In the genomic region with DNA sequence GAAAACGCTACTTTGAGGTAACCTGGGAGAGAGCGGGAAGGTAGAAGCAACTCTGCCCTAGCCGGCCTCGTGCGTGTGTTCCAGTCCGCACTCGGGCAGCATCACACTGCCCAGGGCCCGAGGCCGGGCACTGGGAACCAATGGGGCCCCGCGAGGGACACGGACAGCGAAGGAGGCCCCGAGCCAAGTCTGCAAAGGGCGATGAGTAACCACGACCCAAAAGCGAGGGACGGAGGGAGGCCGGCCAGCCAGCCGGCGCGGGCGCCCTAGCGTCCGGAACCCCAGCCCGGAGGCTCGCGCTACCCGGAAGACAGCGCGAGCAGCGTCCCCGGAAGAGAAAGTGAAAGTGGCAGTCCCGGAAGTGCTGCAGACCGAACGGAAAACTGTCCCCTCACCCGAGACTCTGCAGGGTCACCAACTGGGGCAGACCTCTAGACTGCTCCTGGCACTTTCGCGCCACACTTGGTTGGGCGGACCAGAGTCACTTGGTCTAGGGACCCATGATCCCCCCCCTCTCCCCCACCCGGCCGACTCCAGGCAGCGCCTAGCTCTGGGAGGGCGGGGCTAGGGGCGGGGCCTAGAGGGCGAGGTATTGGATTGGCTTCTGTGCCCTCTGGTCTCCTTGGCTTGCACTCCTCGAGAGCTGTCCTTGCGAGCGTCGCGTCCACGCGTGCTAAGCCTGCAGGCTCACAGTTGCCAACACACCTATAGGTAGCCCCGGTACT, we compare ENCODE assay signal across 7 mouse cellular contexts. TPM values are rescaled to one million over a fixed set of nuclear protein-coding genes. Genes with fewer than 3 reads are reported as not detected.
DNase-seq lines count a peak whose midpoint lies in the region; ATAC-seq and TF ChIP-seq lines count a peak whose summit lies in the region.

A gene (minus strand): TSS at position 553 of the 725 bp plus-strand sequence.

- peak within 1 kb of the TSS; percentile 55; the same call in 1 of the 2 replicates for H3K27ac ChIP-seq in cortical plate, adult 2 months (ENCODE audit: insufficient read depth, low read length)

- DNase-seq in adipocyte (ENCODE audit: low spot score): peak; percentile 96
- DNase-seq in gastrocnemius, postnatal 14 days: peak; percentile 88
- DNase-seq in left cerebral cortex, postnatal 10 days (ENCODE audit: extremely low spot score in 1 of 2, low spot score in 2 of 2): peak; percentile 77 to 89
- DNase-seq in right cerebral cortex, postnatal 25 days: peak; percentile 90

- peaks cover 2% of the 10 kb centered on the region; the same call in 1 of the 2 replicates for H3K4me1 ChIP-seq in cortical plate, adult 2 months (ENCODE audit: control insufficient read depth, insufficient read depth, low read length)

- intact Hi-C loops in gastrocnemius, postnatal 14 days (cut with DNase I; ENCODE audit: low total_unique reads): no loop called here
- intact Hi-C loops in left cerebral cortex, postnatal 10 days (cut with DNase I): no loop called here

- TF ChIP-seq POLR2A in cortical plate, adult 2 months (IDR thresholded peaks at IDR 0.05; ENCODE audit: extremely low read depth, insufficient read depth, low read length): peak; percentile 81

- no peak for TF ChIP-seq CTCF in cortical plate, adult 2 months (IDR thresholded peaks at IDR 0.05; ENCODE audit: extremely low read depth, insufficient read depth, low read length)

- peak; percentile 93 for ATAC-seq in inflammation-experienced regulatory T-cells, adult 6 months
- ATAC-seq in megakaryocyte-erythroid progenitor cell, adult 5-6 weeks (replicated peaks; ENCODE audit: low FRiP score, low TSS enrichment, poor library complexity, severe bottlenecking): peak; percentile 83

- H3K4me3 ChIP-seq in cortical plate, adult 2 months (ENCODE audit: insufficient read depth, low read length): peak within 1 kb of the TSS; percentile 81

RNA-seq across cellular contexts. Expression of the gene that starts here (rescaled TPM):
- 197 and 210 TPM in 2 replicates for polyA plus RNA-seq in cortical plate, adult 2 months (2012; rRNA removed)
- total RNA-seq in gastrocnemius, postnatal 14 days (2021): 10 to 100 TPM; 31.1 to 34.8 TPM
- 10 to 100 TPM; 54.0 to 68.9 (median 63.6) TPM for polyA plus RNA-seq in inflammation-experienced regulatory T-cells, adult 6 months (2017; shearing (Covaris generic))
- 100 to 1,000 TPM; 106 to 107 TPM for total RNA-seq in left cerebral cortex, postnatal 10 days (2021)
- total RNA-seq in megakaryocyte-erythroid progenitor cell, adult 5-6 weeks (2014; fragmentation: Nextera tagmentation): 120 and 125 TPM in 2 replicates
- 50.3 and 57.0 TPM in 2 replicates for total RNA-seq in megakaryocyte-erythroid progenitor cell, adult 5-6 weeks (2017)

Comparison
In these comparisons a context has a peak if more than half of its experiments do, and no peak if none do; other contexts are left out.
1. Peak in every context shown above with its lines: DNase-seq, ATAC-seq, H3K4me3 ChIP-seq and H3K27ac ChIP-seq.